Mouse (Mus musculus) embryonic facial prominence, embryonic 14.5 days (tissue): ENCODE measurements around the gene Gemin6. TPM values are rescaled to one million over a fixed set of nuclear protein-coding genes. Genes with fewer than 3 reads are reported as not detected.
A peak's percentile ranks its signal among the peaks of the same experiment; 100 is the strongest.
"Not testable (repeated sequence)": the region's sequence is repeated elsewhere in the genome, so short reads cannot be mapped to it uniquely, and the experiment has no call there.

Experiments used
- ATAC-seq: fragments of 200-750 bp; cut with Nextera tagmentation; 2 replicates; pipeline ENCODE4 v1.8.0; 2017; ENCODE audit warnings: low read depth, moderate number of reproducible peaks, moderate TSS enrichment
- DNase-seq: peaks from one replicate; pipeline ENCODE4 v3.0.0-alpha.2; 2015; ENCODE audit warnings: low spot score
- H3K27ac ChIP-seq: fragments of 300-500 bp; sonication (generic); replicated peaks from 2 replicates; pipeline ENCODE4 v1.5.1; 2014; ENCODE audit warnings: low read depth, mild to moderate bottlenecking, low read length, moderate library complexity
- H3K27me3 ChIP-seq: fragments of 300-500 bp; sonication (generic); replicated peaks from 2 replicates; pipeline ENCODE4 v1.6.1; 2014; ENCODE audit warnings: low read length; ENCODE audit not compliant: control insufficient read depth, insufficient read depth
- H3K36me3 ChIP-seq: fragments of 300-500 bp; sonication (generic); 2 replicates; pipeline ENCODE4 v1.6.1; 2014; ENCODE audit warnings: low read length, mixed read lengths; ENCODE audit not compliant: control insufficient read depth, insufficient read depth
- H3K4me1 ChIP-seq: fragments of 300-500 bp; sonication (generic); 2 replicates; pipeline ENCODE4 v1.6.1; 2014; ENCODE audit warnings: antibody characterized with exemption, low read length; ENCODE audit not compliant: control insufficient read depth, insufficient read depth
- H3K4me2 ChIP-seq: fragments of 300-500 bp; sonication (generic); 2 replicates; pipeline ENCODE4 v1.6.1; 2014; ENCODE audit warnings: low read depth, mild to moderate bottlenecking, low read length, moderate library complexity, mixed read lengths
- H3K4me3 ChIP-seq: fragments of 300-500 bp; sonication (generic); 2 replicates; pipeline ENCODE4 v1.5.1; 2014; ENCODE audit warnings: low read depth, mild to moderate bottlenecking, low read length
- H3K9ac ChIP-seq: fragments of 300-500 bp; sonication (generic); 2 replicates; pipeline ENCODE4 v1.6.1; 2014; ENCODE audit warnings: low read depth, mild to moderate bottlenecking, low read length, moderate library complexity, mixed read lengths
- H3K9me3 ChIP-seq: fragments of 300-500 bp; sonication (generic); 2 replicates; pipeline ENCODE4 v1.6.1; 2016; ENCODE audit warnings: low read length; ENCODE audit not compliant: control insufficient read depth
- WGBS: fragments of 180-500 bp; shearing (Covaris S2); extraction: QIAGEN DNeasy Blood & Tissue Kit; methylation state at CpG from one replicate; pipeline ENCODE4 v1.1.7; 2014; 5-methylcytosine and 5-hydroxymethylcytosine counted together
- polyA plus RNA-seq: library from polyadenylated mRNA; unstranded; fragments of >200 nt; fragmentation: Nextera tagmentation; extraction: Ambion mirVana; gene quantifications from 2 replicates; pipeline ENCODE4 v1.2.1, GENCODE M21; 2014

The Gemin6 gene
- polyA plus RNA-seq, 1 experiment from 2014 or later: 34.5 TPM

DNA sequence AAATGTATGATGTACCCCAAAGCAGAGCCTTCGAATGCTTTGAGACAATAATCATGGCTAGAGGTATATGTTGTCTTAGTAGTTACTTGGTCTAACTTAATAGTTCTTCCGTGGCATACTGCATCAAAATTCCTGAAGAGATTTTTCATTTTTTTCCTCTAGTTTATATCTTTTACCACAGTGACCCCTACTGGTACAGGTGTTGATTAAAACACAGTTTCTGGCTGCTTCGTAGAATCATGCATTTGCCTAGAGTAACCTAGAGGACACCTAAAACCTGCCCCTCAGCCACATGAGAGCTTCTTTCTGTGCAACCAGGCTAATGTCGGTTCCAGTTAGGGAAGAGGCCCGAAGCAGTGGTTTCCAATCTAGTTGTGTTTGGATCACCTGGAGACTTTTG, 31.2 kb upstream of the Gemin6 start:
- no peaks in the 10 kb centered on the region for H3K27me3 ChIP-seq
- WGBS: 64% methylated on average over 5 of the region's 5 CpGs
- H3K27ac ChIP-seq: no peak overlapping the region
- H3K4me2 ChIP-seq: no peak overlapping the region
- H3K9ac ChIP-seq: no peak overlapping the region
- H3K36me3 ChIP-seq: peaks cover 31% of the 10 kb centered on the region
- H3K4me1 ChIP-seq: no peaks in the 10 kb centered on the region
- ATAC-seq (no peak), DNase-seq (peak; percentile 63)
- H3K9me3 ChIP-seq: no peaks in the 10 kb centered on the region
- no peak overlapping the region for H3K4me3 ChIP-seq

GRCm38 (mm10) chr17:80199160-80199778, 25.0 kb upstream of the Gemin6 start:
- no peak for ATAC-seq
- Histone ChIP-seq H3K27ac (no peak overlapping the region), H3K27me3 (no peaks in the 10 kb centered on the region), H3K4me3 (no peak overlapping the region), H3K4me1 (no peaks in the 10 kb centered on the region), H3K9me3 (no peaks in the 10 kb centered on the region), H3K36me3 (peaks cover 82% of the 10 kb centered on the region), H3K4me2 (no peak overlapping the region), H3K9ac (no peak overlapping the region)
- WGBS: 89% methylated on average over 3 of the region's 3 CpGs
- no peak for DNase-seq

DNA sequence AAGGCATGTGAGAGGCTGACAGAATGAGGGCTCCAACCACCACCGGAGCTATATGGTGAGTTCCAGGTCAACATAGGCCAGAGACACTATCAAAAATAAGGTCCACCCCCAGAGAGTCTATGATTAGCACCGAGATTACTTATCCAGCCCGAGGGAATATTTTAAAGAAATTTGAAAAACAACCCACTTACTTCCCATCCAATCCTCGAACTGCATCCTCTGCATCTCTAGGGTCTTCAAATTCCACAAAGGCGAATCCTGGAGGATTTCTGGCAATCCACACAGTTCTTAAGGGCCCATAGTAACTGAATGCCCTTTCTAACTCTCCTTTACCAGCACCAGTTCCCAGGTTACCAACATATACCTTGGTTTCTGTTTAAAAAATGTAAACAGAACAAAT, 18.6 kb upstream of the Gemin6 start:
- Histone ChIP-seq H3K36me3 (peaks cover 44% of the 10 kb centered on the region), H3K4me1 (peaks cover 9% of the 10 kb centered on the region; the same call in 1 of the 2 replicates), H3K4me3 (peak overlapping the region; percentile 65), H3K9ac (peak overlapping the region; percentile 91), H3K27me3 (no peaks in the 10 kb centered on the region), H3K27ac (peak overlapping the region; percentile 96), H3K4me2 (peak overlapping the region; percentile 92), H3K9me3 (no peaks in the 10 kb centered on the region)
- ATAC-seq (no peak), DNase-seq (no peak)
- WGBS: 16% methylated on average over 5 of the region's 5 CpGs

GRCm38 (mm10) chr17:80206301-80206670, 18.0 kb upstream of the Gemin6 start:
- ATAC-seq: peak; percentile 67
- H3K4me3 ChIP-seq: peak overlapping the region; percentile 65
- peak overlapping the region; percentile 91 for H3K9ac ChIP-seq
- peak overlapping the region; percentile 92 for H3K4me2 ChIP-seq
- no peaks in the 10 kb centered on the region for H3K9me3 ChIP-seq
- peaks cover 39% of the 10 kb centered on the region for H3K36me3 ChIP-seq
- H3K27me3 ChIP-seq: no peaks in the 10 kb centered on the region
- H3K4me1 ChIP-seq: peaks cover 9% of the 10 kb centered on the region; the same call in 1 of the 2 replicates
- no peak for DNase-seq
- 0% methylated on average over 34 of the region's 36 CpGs for WGBS
- H3K27ac ChIP-seq: peak overlapping the region; percentile 96

GRCm38 (mm10) chr17:80206671-80207581, 17.3 kb upstream of the Gemin6 start, which contains the start of the genes Srsf7 and Ttc39d:
Gene Srsf7 (minus strand): TSS chr17:80207307.
Gene Ttc39d (plus strand): TSS chr17:80207460.
- Histone ChIP-seq H3K27me3 (no peaks in the 10 kb centered on the region), H3K4me2 (peak within 1 kb of the TSS; percentile 92), H3K27ac (peak within 1 kb of the TSS; percentile 96), H3K9ac (peak within 1 kb of the TSS; percentile 91), H3K9me3 (no peaks in the 10 kb centered on the region), H3K36me3 (peaks cover 32% of the 10 kb centered on the region), H3K4me3 (peak within 1 kb of the TSS; percentile 65), H3K4me1 (peaks cover 9% of the 10 kb centered on the region; the same call in 1 of the 2 replicates)
- peak; percentile 100 for DNase-seq
- peak; percentile 93 for ATAC-seq
- under 1% methylated on average over 40 of the region's 95 CpGs for WGBS

- not testable (repeated sequence) for H3K9ac ChIP-seq, H3K27ac ChIP-seq, H3K4me1 ChIP-seq, ATAC-seq, H3K36me3 ChIP-seq, H3K27me3 ChIP-seq, DNase-seq, H3K4me3 ChIP-seq, H3K9me3 ChIP-seq, H3K4me2 ChIP-seq
- 82% methylated on average over 4 of the region's 4 CpGs for WGBS
Observed at GRCm38 (mm10) chr17:80213998-80214397, 10.2 kb upstream of the Gemin6 start.

- Histone ChIP-seq H3K4me1 (0 out of 2 replicates have a peak, but pooled peaks cover 2% of the 10 kb centered on the region), H3K9me3 (no peaks in the 10 kb centered on the region), H3K9ac (no peak overlapping the region), H3K4me2 (no peak overlapping the region), H3K27me3 (no peaks in the 10 kb centered on the region), H3K27ac (no peak overlapping the region), H3K36me3 (no peaks in the 10 kb centered on the region), H3K4me3 (no peak overlapping the region)
- DNase-seq: no peak
- ATAC-seq: no peak
- WGBS: 70% methylated on average over 2 of the region's 2 CpGs
Observed at GRCm38 (mm10) chr17:80220131-80220530, 4.1 kb upstream of the Gemin6 start.

GRCm38 (mm10) chr17:80221202-80221601, 3.0 kb upstream of the Gemin6 start:
- no peaks in the 10 kb centered on the region for H3K9me3 ChIP-seq
- H3K36me3 ChIP-seq: no peaks in the 10 kb centered on the region
- DNase-seq: no peak
- H3K27me3 ChIP-seq: no peaks in the 10 kb centered on the region
- no peak overlapping the region for H3K4me2 ChIP-seq
- 70% methylated on average over 9 of the region's 9 CpGs for WGBS
- H3K4me3 ChIP-seq: no peak overlapping the region
- no peak overlapping the region for H3K27ac ChIP-seq
- H3K4me1 ChIP-seq: 0 out of 2 replicates have a peak, but pooled peaks cover 4% of the 10 kb centered on the region
- no peak overlapping the region for H3K9ac ChIP-seq
- ATAC-seq: no peak
